Mouse (Mus musculus): ENCODE results near the gene Npas3. TPM values are rescaled to one million over a fixed set of nuclear protein-coding genes. Genes with fewer than 3 reads are reported as not detected.

The Npas3 gene
- polyA plus RNA-seq, 1 experiment, result not detected

DNA sequence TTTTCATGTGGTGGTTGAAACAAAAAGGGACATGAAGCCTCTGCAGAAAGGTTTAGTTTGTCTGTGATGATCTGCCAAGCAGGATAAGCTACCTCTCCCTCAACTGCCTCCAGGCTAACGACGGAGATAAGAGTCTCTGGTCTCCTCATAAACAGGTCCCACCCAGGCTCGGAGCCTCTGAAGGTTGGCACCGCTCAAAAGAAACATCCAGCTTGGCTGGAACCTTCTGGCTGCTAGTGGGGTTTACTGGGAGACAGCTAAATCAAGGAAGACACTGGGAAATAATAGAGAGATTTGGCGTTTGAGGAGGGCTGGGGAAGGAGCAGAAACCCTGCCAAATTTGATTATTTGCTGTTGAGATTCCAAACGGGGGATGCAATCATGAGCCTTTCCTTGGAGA lies 584.1 kb downstream of the Npas3 start:
- H3K9me3 ChIP-seq (ENCODE audit: control insufficient read depth, low read length), result no peaks in the 10 kb centered on the region
- peak overlapping the region; percentile 48 for H3K4me3 ChIP-seq (replicated peaks)
- no peaks in the 10 kb centered on the region for H3K27me3 ChIP-seq (ENCODE audit: control insufficient read depth)
- H3K36me3 ChIP-seq (ENCODE audit: control insufficient read depth), result no peaks in the 10 kb centered on the region; the same call in 1 of the 2 replicates
- peaks cover 84% of the 10 kb centered on the region for H3K4me1 ChIP-seq (ENCODE audit: control insufficient read depth)
- peak; percentile 78 for TF ChIP-seq TAL1 (IDR thresholded peaks at IDR 0.05; ENCODE audit: low read length)
- TF ChIP-seq GATA1 (IDR thresholded peaks at IDR 0.05; ENCODE audit: low read length), result peak; percentile 83

DNA sequence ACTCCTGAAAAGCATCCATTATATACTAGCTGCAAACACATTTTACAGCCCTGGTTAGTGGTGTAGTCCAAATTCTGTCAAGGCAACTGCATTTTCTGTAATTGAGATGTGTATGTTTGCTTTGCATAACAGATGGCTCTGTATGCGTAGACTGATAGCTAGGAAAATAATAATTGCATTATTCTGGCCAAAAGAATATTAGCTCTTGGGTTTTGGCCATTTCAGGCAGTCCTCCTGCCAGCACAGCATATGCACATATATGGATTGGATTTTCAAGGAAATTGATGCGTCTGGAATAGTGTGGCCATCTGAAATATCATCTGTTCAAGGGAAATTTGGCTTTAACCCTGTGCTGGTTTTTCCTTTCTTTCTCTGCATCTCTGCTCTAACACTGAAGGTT lies 584.9 kb downstream of the Npas3 start:
- Histone ChIP-seq H3K36me3 (ENCODE audit: control insufficient read depth) (no peaks in the 10 kb centered on the region; the same call in 1 of the 2 replicates), H3K4me3 (replicated peaks) (peak overlapping the region; percentile 48)
- no peak for TF ChIP-seq TAL1 (IDR thresholded peaks at IDR 0.05; ENCODE audit: low read length)
- no peak for TF ChIP-seq GATA1 (IDR thresholded peaks at IDR 0.05; ENCODE audit: low read length)

GRCm38 (mm10) chr12:53836031-53836790 lies 587.7 kb downstream of the Npas3 start:
- H3K36me3 ChIP-seq (ENCODE audit: control insufficient read depth), result no peaks in the 10 kb centered on the region
- H3K27me3 ChIP-seq (ENCODE audit: control insufficient read depth), result no peaks in the 10 kb centered on the region
- TF ChIP-seq TAL1 (IDR thresholded peaks at IDR 0.05; ENCODE audit: low read length), result no peak
- no peak for TF ChIP-seq GATA1 (IDR thresholded peaks at IDR 0.05; ENCODE audit: low read length)
- H3K9me3 ChIP-seq (ENCODE audit: control insufficient read depth, low read length), result no peaks in the 10 kb centered on the region
- H3K4me3 ChIP-seq (replicated peaks), result no peak overlapping the region
- H3K4me1 ChIP-seq (ENCODE audit: control insufficient read depth), result peaks cover 80% of the 10 kb centered on the region

More for the DNA sequence above, 584.9 kb downstream of the Npas3 start:
- Histone ChIP-seq H3K9me3 (ENCODE audit: control insufficient read depth, low read length) (no peaks in the 10 kb centered on the region), H3K4me1 (ENCODE audit: control insufficient read depth) (peaks cover 87% of the 10 kb centered on the region), H3K27me3 (ENCODE audit: control insufficient read depth) (no peaks in the 10 kb centered on the region)

- H3K36me3 ChIP-seq (ENCODE audit: control insufficient read depth), result no peaks in the 10 kb centered on the region
- peaks cover 80% of the 10 kb centered on the region for H3K4me1 ChIP-seq (ENCODE audit: control insufficient read depth)
- H3K27me3 ChIP-seq (ENCODE audit: control insufficient read depth), result no peaks in the 10 kb centered on the region
- peak; percentile 68 for TF ChIP-seq GATA1 (IDR thresholded peaks at IDR 0.05; ENCODE audit: low read length)
- peak; percentile 84 for TF ChIP-seq TAL1 (IDR thresholded peaks at IDR 0.05; ENCODE audit: low read length)
- peak overlapping the region; percentile 37 for H3K4me3 ChIP-seq (replicated peaks)
- no peaks in the 10 kb centered on the region for H3K9me3 ChIP-seq (ENCODE audit: control insufficient read depth, low read length)
Measured at GRCm38 (mm10) chr12:53837408-53837807, 588.9 kb downstream of the Npas3 start.

- H3K4me3 ChIP-seq (replicated peaks), result no peak overlapping the region
- H3K27me3 ChIP-seq (ENCODE audit: control insufficient read depth), result no peaks in the 10 kb centered on the region
- no peaks in the 10 kb centered on the region for H3K9me3 ChIP-seq (ENCODE audit: control insufficient read depth, low read length)
- no peaks in the 10 kb centered on the region for H3K36me3 ChIP-seq (ENCODE audit: control insufficient read depth)
- TF ChIP-seq TAL1 (IDR thresholded peaks at IDR 0.05; ENCODE audit: low read length) (no peak), GATA1 (IDR thresholded peaks at IDR 0.05; ENCODE audit: low read length) (no peak)
- H3K4me1 ChIP-seq (ENCODE audit: control insufficient read depth), result peaks cover 69% of the 10 kb centered on the region
Measured at GRCm38 (mm10) chr12:53838541-53838940, 590.1 kb downstream of the Npas3 start.

DNA sequence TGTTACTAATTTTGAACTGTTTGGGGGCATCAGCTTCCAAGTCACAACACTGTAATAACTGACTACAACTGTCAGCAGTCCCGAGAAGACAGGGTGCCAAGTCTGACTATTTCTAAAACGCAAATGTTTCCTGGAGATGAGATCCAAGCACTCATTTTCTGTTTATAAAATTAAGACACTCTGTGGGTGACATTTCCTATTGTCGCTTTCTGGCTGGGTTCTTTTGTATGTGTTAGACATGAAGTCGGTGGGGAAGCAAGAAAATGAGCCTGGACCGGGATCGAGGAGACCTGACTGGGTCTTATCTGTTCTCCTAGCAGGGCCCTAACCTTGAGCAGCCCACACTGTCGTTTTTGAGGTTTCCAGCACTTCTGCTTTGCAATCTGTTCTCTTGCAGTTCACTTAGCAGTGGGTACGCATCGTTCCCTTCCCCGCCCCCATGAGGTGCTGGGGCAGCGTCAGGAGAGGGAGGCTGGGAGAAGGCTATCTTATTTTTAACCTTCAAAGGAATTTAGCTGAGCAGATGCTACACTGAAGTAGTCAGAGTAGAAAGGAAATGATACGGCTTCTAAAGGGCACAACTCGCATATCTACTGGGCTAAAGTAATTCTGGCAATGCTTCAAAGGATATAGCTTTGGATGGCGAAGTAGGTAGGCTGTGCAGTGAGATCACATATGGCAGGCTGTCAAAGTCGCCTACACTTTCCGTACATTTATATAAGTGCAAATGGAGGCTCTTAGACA lies 593.6 kb downstream of the Npas3 start:
- peaks cover 35% of the 10 kb centered on the region for H3K4me1 ChIP-seq (ENCODE audit: control insufficient read depth)
- no peaks in the 10 kb centered on the region for H3K27me3 ChIP-seq (ENCODE audit: control insufficient read depth)
- TF ChIP-seq TAL1 (IDR thresholded peaks at IDR 0.05; ENCODE audit: low read length), result no peak
- H3K9me3 ChIP-seq (ENCODE audit: control insufficient read depth, low read length), result no peaks in the 10 kb centered on the region
- H3K4me3 ChIP-seq (replicated peaks), result no peak overlapping the region
- no peaks in the 10 kb centered on the region for H3K36me3 ChIP-seq (ENCODE audit: control insufficient read depth)

GRCm38 (mm10) chr12:53843626-53844025 lies 595.1 kb downstream of the Npas3 start:
- H3K27me3 ChIP-seq (ENCODE audit: control insufficient read depth), result no peaks in the 10 kb centered on the region
- no peak for TF ChIP-seq TAL1 (IDR thresholded peaks at IDR 0.05; ENCODE audit: low read length)
- TF ChIP-seq GATA1 (IDR thresholded peaks at IDR 0.05; ENCODE audit: low read length), result no peak
- H3K4me3 ChIP-seq (replicated peaks), result no peak overlapping the region
- peaks cover 20% of the 10 kb centered on the region for H3K4me1 ChIP-seq (ENCODE audit: control insufficient read depth)
- H3K36me3 ChIP-seq (ENCODE audit: control insufficient read depth), result no peaks in the 10 kb centered on the region
- H3K9me3 ChIP-seq (ENCODE audit: control insufficient read depth, low read length), result no peaks in the 10 kb centered on the region

GRCm38 (mm10) chr12:53846154-53846665 lies 597.7 kb downstream of the Npas3 start:
- Histone ChIP-seq H3K9me3 (ENCODE audit: control insufficient read depth, low read length) (no peaks in the 10 kb centered on the region), H3K4me1 (ENCODE audit: control insufficient read depth) (peaks cover 12% of the 10 kb centered on the region), H3K27me3 (ENCODE audit: control insufficient read depth) (peaks cover 5% of the 10 kb centered on the region; the same call in 1 of the 2 replicates), H3K4me3 (replicated peaks) (no peak overlapping the region), H3K36me3 (ENCODE audit: control insufficient read depth) (no peaks in the 10 kb centered on the region)
- TF ChIP-seq TAL1 (IDR thresholded peaks at IDR 0.05; ENCODE audit: low read length) (no peak), GATA1 (IDR thresholded peaks at IDR 0.05; ENCODE audit: low read length) (no peak)

DNA sequence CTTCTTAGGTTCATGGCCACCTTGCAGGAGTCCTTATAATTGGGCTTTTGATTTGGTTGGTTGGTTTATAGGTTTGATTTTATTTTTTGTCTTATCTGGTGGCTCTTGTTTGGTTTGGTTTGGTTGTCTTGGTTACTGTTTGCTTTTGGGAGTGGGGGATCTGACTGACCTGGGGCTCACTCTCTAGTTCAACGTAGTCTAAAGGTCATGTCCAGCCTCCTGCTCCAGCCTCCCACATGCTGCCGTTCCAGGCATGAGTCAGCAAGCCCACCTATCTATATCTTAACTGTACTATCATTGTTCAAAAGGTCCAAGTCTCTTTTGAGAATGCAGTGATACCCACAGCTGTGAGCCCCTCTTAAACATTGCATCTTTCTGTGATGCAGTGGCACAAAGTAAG lies 600.8 kb downstream of the Npas3 start:
- H3K27me3 ChIP-seq (ENCODE audit: control insufficient read depth), result peaks cover 13% of the 10 kb centered on the region; the same call in 1 of the 2 replicates
- TF ChIP-seq GATA1 (IDR thresholded peaks at IDR 0.05; ENCODE audit: low read length) (no peak), TAL1 (IDR thresholded peaks at IDR 0.05; ENCODE audit: low read length) (no peak)

More for the DNA sequence above, 600.8 kb downstream of the Npas3 start:
- no peaks in the 10 kb centered on the region for H3K4me1 ChIP-seq (ENCODE audit: control insufficient read depth)
- no peaks in the 10 kb centered on the region for H3K36me3 ChIP-seq (ENCODE audit: control insufficient read depth)
- no peaks in the 10 kb centered on the region for H3K9me3 ChIP-seq (ENCODE audit: control insufficient read depth, low read length)
- H3K4me3 ChIP-seq (replicated peaks), result no peak overlapping the region
